Mouse (Mus musculus) midbrain, embryonic 13.5 days (tissue): ENCODE measurements at regions not wholly inside any gene's neighbourhood (a gene's known extent, or its start where the extent isn't known, plus 50 kb on each side); places are given as distances from the start of the nearest gene placed in this dataset.
"Not testable (repeated sequence)": the region's sequence is repeated elsewhere in the genome, so short reads cannot be mapped to it uniquely, and the experiment has no call there.

Source experiments
- ATAC-seq: fragments of 200-750 bp; cut with Nextera tagmentation; 2 replicates; pipeline ENCODE4 v1.8.0; 2017; ENCODE audit warnings: mild to moderate bottlenecking, moderate TSS enrichment, moderate library complexity
- H3K27ac ChIP-seq: fragments of 300-500 bp; sonication (generic); 2 replicates; pipeline ENCODE4 v1.5.1; 2015; ENCODE audit warnings: inconsistent platforms, mild to moderate bottlenecking, moderate library complexity
- H3K27me3 ChIP-seq: fragments of 300-500 bp; sonication (generic); 2 replicates; pipeline ENCODE4 v1.6.1; 2015; ENCODE audit warnings: mild to moderate bottlenecking, inconsistent platforms
- H3K36me3 ChIP-seq: fragments of 300-500 bp; sonication (generic); 2 replicates; pipeline ENCODE4 v1.6.1; 2015; ENCODE audit warnings: mild to moderate bottlenecking, inconsistent platforms
- H3K4me1 ChIP-seq: fragments of 300-500 bp; sonication (generic); replicated peaks from 2 replicates; pipeline ENCODE4 v1.6.1; 2015; ENCODE audit warnings: inconsistent platforms
- H3K4me2 ChIP-seq: fragments of 300-500 bp; sonication (generic); replicated peaks from 2 replicates; pipeline ENCODE4 v1.6.1; 2015; ENCODE audit warnings: moderate library complexity, mild to moderate bottlenecking, inconsistent platforms
- H3K4me3 ChIP-seq: fragments of 300-500 bp; sonication (generic); replicated peaks from 2 replicates; pipeline ENCODE4 v1.5.1; 2015; ENCODE audit warnings: mild to moderate bottlenecking, inconsistent platforms
- H3K9ac ChIP-seq: fragments of 300-500 bp; sonication (generic); replicated peaks from 2 replicates; pipeline ENCODE4 v1.6.1; 2015; ENCODE audit warnings: mild to moderate bottlenecking, inconsistent platforms
- H3K9me3 ChIP-seq: fragments of 300-500 bp; sonication (generic); 2 replicates; pipeline ENCODE4 v1.6.1; 2016; ENCODE audit warnings: mild to moderate bottlenecking, inconsistent platforms
- WGBS: fragments of 180-500 bp; shearing (Covaris S2); methylation state at CpG from one replicate; pipeline ENCODE4 v1.1.7; 2015; 5-methylcytosine and 5-hydroxymethylcytosine counted together

DNA sequence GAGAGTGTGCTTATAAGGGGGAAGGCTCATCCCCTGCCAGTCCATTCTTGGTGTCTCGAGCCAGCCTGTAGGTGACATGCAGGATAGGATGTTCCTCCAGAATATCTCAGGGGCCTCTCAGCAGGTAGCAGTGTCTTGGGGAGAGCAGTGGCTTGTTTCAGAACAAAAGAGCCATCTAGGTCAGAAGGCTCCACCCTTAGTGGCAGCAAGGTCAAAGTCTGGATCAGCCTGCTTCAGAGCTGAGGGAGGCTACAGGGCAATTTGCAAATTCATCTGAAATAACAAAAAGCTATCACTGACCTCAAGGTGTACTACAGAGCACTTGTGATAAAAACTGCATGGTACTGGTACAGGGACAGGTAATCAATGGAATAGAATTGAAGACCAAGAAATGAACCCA, 1679.5 kb downstream of the Stim2 start:
- not testable (repeated sequence) for H3K4me2 ChIP-seq, H3K36me3 ChIP-seq, H3K4me1 ChIP-seq, H3K9ac ChIP-seq, ATAC-seq, H3K27me3 ChIP-seq, H3K27ac ChIP-seq, H3K9me3 ChIP-seq, H3K4me3 ChIP-seq
- 69% methylated on average over 1 of the region's 1 CpGs for WGBS

DNA sequence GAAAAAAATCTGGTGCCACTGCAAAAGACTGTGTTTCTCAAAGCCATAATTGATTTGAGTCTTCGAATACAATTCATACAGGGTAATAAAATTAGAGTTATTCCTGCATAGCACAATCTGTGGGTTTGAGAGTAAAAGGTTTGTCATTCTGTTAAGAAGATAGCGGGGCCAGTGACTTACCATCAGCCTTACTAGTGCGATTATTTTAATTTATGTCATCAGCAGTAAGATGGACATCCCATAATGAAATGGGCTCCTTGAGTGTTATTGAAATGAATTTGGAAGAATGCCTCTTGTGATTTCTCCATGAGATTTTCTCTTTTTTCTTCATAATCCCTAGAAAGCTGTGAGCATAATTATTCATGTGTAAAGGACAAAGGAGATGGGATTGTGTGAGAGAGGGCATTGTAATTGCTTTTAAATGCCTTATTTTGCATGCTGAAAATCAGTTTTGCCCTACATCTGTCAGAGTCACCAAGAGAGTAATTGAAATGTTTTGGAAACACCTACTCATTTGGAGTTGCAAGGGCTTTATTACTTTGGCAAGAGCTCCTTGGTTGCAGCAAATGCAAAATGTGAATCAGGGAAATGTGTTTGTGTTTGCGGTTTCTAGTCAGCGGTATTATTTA, 1692.9 kb downstream of the Stim2 start:
- 52% methylated on average over 5 of the region's 5 CpGs for WGBS
- Histone ChIP-seq H3K9ac (no peak overlapping the region), H3K4me1 (peaks cover 6% of the 10 kb centered on the region; the same call in 1 of the 2 replicates), H3K4me2 (no peak overlapping the region), H3K36me3 (no peaks in the 10 kb centered on the region), H3K4me3 (no peak overlapping the region), H3K27ac (no peak overlapping the region), H3K9me3 (peaks cover 3% of the 10 kb centered on the region; the same call in 1 of the 2 replicates), H3K27me3 (no peaks in the 10 kb centered on the region)
- peak; percentile 72 for ATAC-seq

DNA sequence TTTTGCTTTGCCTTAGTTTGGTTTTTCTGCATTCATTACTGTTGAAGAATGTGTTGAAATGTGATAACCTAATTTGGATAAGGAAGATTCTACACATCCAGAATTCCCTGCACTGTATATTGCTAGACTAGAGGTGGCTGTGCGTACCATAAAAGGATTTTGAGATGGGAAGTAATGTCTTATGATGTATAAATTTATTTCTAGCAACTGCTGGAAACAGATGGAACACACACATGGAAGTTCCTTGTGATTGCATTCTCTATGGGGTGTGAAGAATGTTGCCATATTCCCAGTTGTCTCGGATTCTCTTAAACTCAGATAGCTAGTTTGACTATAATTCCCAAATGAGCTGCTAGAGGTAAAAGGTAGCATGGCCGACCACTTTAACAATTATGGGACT, 1706.2 kb downstream of the Stim2 start:
- H3K36me3 ChIP-seq: no peaks in the 10 kb centered on the region
- no peak overlapping the region for H3K4me2 ChIP-seq
- H3K4me1 ChIP-seq: no peaks in the 10 kb centered on the region
- H3K27me3 ChIP-seq: no peaks in the 10 kb centered on the region
- no peak overlapping the region for H3K4me3 ChIP-seq
- no peaks in the 10 kb centered on the region; the same call in 1 of the 2 replicates for H3K9me3 ChIP-seq
- ATAC-seq: no peak
- H3K27ac ChIP-seq: no peak overlapping the region
- WGBS: 87% methylated on average over 3 of the region's 3 CpGs
- H3K9ac ChIP-seq: no peak overlapping the region

DNA sequence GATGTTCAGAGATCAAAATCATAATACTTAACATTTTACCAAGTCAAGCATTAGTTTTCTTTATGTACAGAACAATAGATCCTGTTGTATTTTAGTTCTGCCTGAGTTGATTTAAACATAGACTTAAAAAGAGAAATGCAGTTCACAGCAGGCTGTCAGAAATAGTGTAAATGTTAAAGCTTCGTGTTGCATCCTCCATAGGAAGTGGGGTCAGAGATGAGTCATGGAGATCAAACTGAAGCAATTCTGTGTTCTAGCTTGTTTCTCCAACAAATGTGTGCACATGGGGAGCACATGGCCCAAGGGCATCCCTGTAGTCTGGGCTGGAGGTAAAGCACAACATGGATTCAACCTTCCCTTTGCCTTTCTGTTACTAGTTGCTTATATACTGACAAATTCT, 1713.5 kb downstream of the Stim2 start:
- ATAC-seq: no peak
- 40% methylated on average over 1 of the region's 1 CpGs for WGBS
- Histone ChIP-seq H3K9me3 (no peaks in the 10 kb centered on the region), H3K27me3 (no peaks in the 10 kb centered on the region), H3K4me2 (no peak overlapping the region), H3K4me1 (no peaks in the 10 kb centered on the region), H3K36me3 (no peaks in the 10 kb centered on the region), H3K4me3 (no peak overlapping the region), H3K27ac (no peak overlapping the region), H3K9ac (no peak overlapping the region)

DNA sequence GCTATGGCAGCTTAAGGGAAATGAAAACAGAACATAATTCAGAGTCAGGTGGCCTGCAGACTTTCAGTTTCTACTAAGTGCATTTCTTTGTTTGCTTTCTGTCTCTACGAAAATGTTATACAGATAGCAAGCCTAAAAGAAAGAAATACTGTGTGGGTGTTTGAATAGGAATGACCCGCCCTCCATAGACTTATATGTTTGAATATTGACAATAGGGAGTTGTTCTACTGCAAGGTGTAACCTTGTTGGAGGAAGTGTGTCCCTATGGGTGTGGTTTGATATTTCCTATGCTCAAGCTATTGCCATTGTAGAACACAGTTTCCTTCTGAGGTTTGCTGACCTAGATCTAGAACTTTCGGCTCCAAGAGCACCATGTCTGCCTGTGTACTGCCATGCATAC, 1736.8 kb downstream of the Stim2 start:
- Histone ChIP-seq H3K27ac (no peak overlapping the region), H3K9ac (no peak overlapping the region), H3K4me1 (no peaks in the 10 kb centered on the region), H3K9me3 (no peaks in the 10 kb centered on the region), H3K4me3 (no peak overlapping the region), H3K27me3 (no peaks in the 10 kb centered on the region), H3K4me2 (no peak overlapping the region), H3K36me3 (no peaks in the 10 kb centered on the region)
- ATAC-seq: no peak
- WGBS: 88% methylated on average over 3 of the region's 3 CpGs

DNA sequence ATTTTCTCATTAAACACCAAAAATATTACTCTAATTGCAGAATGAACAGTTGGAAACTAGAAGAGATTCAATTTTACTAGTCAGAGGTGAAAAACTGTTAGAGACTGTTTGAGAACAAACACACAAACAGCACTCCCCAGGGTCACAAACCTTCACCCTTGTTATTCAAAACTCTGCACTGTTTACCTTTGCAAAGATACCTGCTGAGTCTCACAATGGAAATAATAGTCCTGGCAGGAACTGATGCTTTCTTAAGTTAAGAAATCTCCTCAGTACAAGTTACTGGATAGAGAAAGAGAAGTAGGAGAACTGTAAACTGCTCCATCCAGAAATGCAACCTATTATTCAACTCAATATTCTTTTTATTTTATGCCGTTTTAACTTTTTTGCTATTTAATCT, 1763.5 kb downstream of the Stim2 start:
- Histone ChIP-seq H3K9me3 (no peaks in the 10 kb centered on the region), H3K4me2 (no peak overlapping the region), H3K27me3 (no peaks in the 10 kb centered on the region), H3K27ac (no peak overlapping the region), H3K4me1 (no peaks in the 10 kb centered on the region), H3K36me3 (no peaks in the 10 kb centered on the region), H3K4me3 (no peak overlapping the region), H3K9ac (no peak overlapping the region)
- 100% methylated on average over 1 of the region's 1 CpGs for WGBS
- ATAC-seq: no peak

DNA sequence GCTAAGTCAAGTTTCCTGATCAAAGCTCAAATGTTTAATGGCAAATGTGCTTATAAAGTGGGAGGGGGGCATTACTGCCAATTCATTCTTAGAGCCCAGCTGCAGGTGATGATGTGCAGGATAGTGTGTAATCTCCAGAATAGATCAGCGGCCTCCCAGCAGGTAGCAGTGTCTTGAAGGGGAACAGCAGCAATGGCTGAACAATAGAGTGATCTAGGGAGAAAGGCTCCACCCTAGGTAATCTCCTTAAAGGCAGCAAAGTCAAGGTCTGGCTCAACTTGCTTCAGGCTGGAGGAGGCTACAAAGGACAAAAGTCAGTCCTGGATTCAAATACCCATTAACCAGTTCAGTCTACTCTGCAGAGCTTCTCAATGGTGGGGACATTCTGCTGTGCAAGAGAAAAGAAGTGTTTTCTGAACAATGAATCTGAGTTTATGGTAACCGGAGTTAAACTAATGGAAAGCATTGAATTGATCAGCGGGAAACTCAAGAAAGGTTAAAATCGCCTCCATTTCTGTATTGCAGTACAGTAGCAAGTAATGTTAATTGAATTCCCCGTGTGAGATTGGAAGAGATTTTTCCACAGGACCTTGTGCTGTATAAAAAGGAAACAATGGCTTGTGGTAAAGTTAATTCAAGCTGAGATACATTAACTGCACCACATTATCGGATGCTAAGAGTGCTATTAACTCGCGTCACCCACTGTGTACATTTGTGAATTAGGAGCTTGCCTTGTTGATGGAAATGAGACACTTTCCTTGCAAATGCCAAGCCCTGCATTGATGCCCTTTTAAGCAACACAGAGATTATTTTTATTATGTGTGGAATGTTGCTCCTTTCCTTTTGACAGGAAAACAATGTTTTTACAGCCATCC, 1793.7 kb downstream of the Stim2 start:
- WGBS: 43% methylated on average over 8 of the region's 8 CpGs
- ATAC-seq: no peak
- Histone ChIP-seq H3K9me3 (no peaks in the 10 kb centered on the region), H3K4me3 (no peak overlapping the region), H3K36me3 (no peaks in the 10 kb centered on the region), H3K27me3 (no peaks in the 10 kb centered on the region), H3K9ac (no peak overlapping the region), H3K27ac (no peak overlapping the region), H3K4me1 (no peaks in the 10 kb centered on the region), H3K4me2 (no peak overlapping the region)

DNA sequence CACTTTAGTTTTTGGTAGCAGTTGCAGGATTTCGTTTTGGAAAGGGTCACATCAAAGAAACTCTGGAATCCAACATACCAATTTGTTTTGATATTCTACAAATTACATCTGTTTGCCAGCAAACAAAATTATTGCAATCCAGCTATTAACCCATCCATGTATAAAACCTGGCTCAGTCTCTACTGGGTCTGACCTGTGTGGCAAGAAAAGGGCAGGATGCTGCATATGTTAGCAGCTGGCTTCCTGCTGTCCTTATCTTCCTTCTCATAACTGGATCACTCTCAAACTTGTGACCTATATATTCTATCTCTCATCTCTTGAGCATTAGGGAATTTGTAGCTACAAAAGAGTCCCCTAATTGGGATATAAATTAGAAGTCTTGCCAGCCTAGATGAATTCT, 1794.4 kb downstream of the Stim2 start:
- no peaks in the 10 kb centered on the region for H3K36me3 ChIP-seq
- no peaks in the 10 kb centered on the region for H3K4me1 ChIP-seq
- no peak overlapping the region for H3K4me3 ChIP-seq
- no peak overlapping the region for H3K9ac ChIP-seq
- H3K9me3 ChIP-seq: no peaks in the 10 kb centered on the region
- H3K27ac ChIP-seq: no peak overlapping the region
- 65% methylated on average over 1 of the region's 1 CpGs for WGBS
- no peak overlapping the region for H3K4me2 ChIP-seq
- ATAC-seq: no peak
- no peaks in the 10 kb centered on the region for H3K27me3 ChIP-seq
